Mouse (Mus musculus) T-helper 17 cell (primary cell): ENCODE data around the gene Nfe2l3.
"Not testable (repeated sequence)": the region's sequence is repeated elsewhere in the genome, so short reads cannot be mapped to it uniquely, and the experiment has no call there.

ENCODE experiments used
- in situ Hi-C, 2 experiments: fragments of 300-600 bp; cut with MboI, MseI; formaldehyde crosslinking; loops; 1 replicate in 1 of 2; 2 replicates in 1 of 2; pipeline ENCODE4 v1.15.1; 2025; ENCODE audit warnings: high pct_unique_total_duplicates in 2 of 2

Nfe2l3 gene

GRCm38 (mm10) chr6:51483861-51484260 is 51.4 kb downstream of the Nfe2l3 start:
- in situ Hi-C loops = no loop called here

GRCm38 (mm10) chr6:51484556-51484955 is 52.1 kb downstream of the Nfe2l3 start:
- in situ Hi-C loops = not testable (repeated sequence)

- in situ Hi-C loops = no loop called here
These were observed 53.2 kb downstream of the Nfe2l3 start for GRCm38 (mm10) chr6:51485646-51486045.

- in situ Hi-C loops = no loop called here
These were observed 53.7 kb downstream of the Nfe2l3 start for GRCm38 (mm10) chr6:51486076-51486710.

GRCm38 (mm10) chr6:51486731-51487130 is 54.3 kb downstream of the Nfe2l3 start:
- in situ Hi-C loops = no loop called here

- in situ Hi-C loops = no loop called here
These were observed 57.3 kb downstream of the Nfe2l3 start for GRCm38 (mm10) chr6:51489787-51490186.

- in situ Hi-C loops = no loop called here
These were observed 65.0 kb downstream of the Nfe2l3 start for GRCm38 (mm10) chr6:51497321-51498111.

GRCm38 (mm10) chr6:51505671-51506070 is 73.2 kb downstream of the Nfe2l3 start:
- in situ Hi-C loops = loop anchor here (5.0 kb wide), 5 partner anchors 63 to 298 kb away; no protein-coding TSS in a partner anchor

GRCm38 (mm10) chr6:51507556-51507955 is 75.1 kb downstream of the Nfe2l3 start:
- in situ Hi-C loops = loop anchor here (5.0 kb wide), 5 partner anchors 65 to 300 kb away; no protein-coding TSS in a partner anchor
